Mouse (Mus musculus) embryonic facial prominence, embryonic 10.5 days (tissue): ENCODE data around the gene Enc1. TPM values are rescaled to one million over a fixed set of nuclear protein-coding genes. Genes with fewer than 3 reads are reported as not detected.

Experiments
- DNase-seq: peaks from one replicate; pipeline ENCODE4 v3.0.0-alpha.2; 2017; ENCODE audit warnings: low spot score
- H3K27ac ChIP-seq: fragments of 300-500 bp; sonication (generic); replicated peaks from 2 replicates; pipeline ENCODE4 v1.5.1; 2016; ENCODE audit warnings: mild to moderate bottlenecking
- H3K27me3 ChIP-seq: fragments of 300-500 bp; sonication (generic); replicated peaks from 2 replicates; pipeline ENCODE4 v1.6.1; 2016; ENCODE audit warnings: low read depth, mild to moderate bottlenecking; ENCODE audit not compliant: poor library complexity, severe bottlenecking
- H3K36me3 ChIP-seq: fragments of 300-500 bp; sonication (generic); replicated peaks from 2 replicates; pipeline ENCODE4 v1.6.1; 2016; ENCODE audit warnings: mild to moderate bottlenecking, moderate library complexity
- H3K4me1 ChIP-seq: fragments of 300-500 bp; sonication (generic); 2 replicates; pipeline ENCODE4 v1.6.1; 2016
- H3K4me3 ChIP-seq: fragments of 300-500 bp; sonication (generic); 2 replicates; pipeline ENCODE4 v1.5.1; 2016; ENCODE audit warnings: mild to moderate bottlenecking, moderate library complexity
- H3K9me3 ChIP-seq: fragments of 300-500 bp; sonication (generic); 2 replicates; pipeline ENCODE4 v1.6.1; 2016; ENCODE audit warnings: mild to moderate bottlenecking
- WGBS: fragments of 180-500 bp; shearing (Covaris S2); methylation state at CpG from one replicate; pipeline ENCODE4 v1.1.7; 2016; 5-methylcytosine and 5-hydroxymethylcytosine counted together
- polyA plus RNA-seq: library from polyadenylated mRNA; unstranded; fragments of >200 nt; fragmentation: Nextera tagmentation; extraction: Ambion mirVana; gene quantifications from 2 replicates; pipeline ENCODE4 v1.2.1, GENCODE M21; 2016

The Enc1 gene
- polyA plus RNA-seq, 1 experiment from 2014 or later, result 5.6 TPM

DNA sequence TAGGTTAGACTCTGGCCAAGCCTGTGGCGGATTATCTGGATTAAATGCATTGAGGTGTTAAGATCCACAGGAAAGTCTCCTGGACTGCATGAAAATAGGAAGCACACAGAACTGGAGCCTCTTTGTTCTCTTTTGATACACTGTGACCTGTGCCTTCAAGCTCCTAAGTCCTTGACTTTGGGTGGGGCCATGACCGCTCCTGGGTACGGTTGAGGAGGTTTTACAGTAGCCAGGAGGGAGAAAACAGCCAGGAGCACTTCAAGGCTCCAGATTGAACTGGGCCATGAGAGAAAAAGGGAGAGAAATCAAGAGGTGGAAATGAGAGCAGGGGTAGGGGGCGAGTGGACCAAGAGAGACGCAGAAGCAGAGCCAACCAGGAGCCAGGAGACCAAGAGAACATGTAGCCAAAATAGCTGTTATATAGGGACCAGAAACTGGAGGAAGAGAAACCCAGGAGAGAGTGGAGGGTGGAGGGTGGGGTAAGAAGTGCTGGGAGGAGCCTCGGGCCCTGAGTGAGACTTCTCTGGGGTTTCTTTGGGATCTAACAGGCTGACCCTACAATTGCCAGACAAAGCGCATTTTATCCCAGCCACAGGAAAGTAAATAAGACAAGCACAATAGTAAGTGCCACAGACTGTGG is 33.3 kb upstream of the Enc1 start:
- WGBS, result 84% methylated on average over 7 of the region's 7 CpGs
- DNase-seq, result no peak
- H3K36me3 ChIP-seq, result no peaks in the 10 kb centered on the region

DNA sequence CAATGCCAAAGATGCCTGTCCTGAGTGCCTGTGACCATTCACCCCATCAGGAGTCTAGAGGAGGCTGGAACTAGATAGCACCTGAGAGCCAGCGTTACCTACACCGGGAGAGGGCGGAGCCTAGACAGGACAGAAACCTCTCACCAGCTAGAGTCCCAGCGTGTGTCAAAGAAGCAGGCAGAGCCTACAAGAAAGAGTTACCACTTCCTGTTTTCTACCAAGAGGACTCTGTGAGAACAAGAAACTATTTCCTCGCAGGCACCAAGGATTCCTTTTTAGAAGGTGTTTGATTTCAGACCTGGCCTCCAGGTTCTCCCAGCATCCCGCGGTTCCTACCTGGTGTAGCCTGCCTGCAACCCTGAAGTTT is 32.8 kb upstream of the Enc1 start:
- H3K4me3 ChIP-seq, result no peak overlapping the region
- WGBS, result 57% methylated on average over 7 of the region's 7 CpGs
- DNase-seq, result no peak
- 0 out of 2 replicates have a peak, but pooled peaks cover 7% of the 10 kb centered on the region for H3K27me3 ChIP-seq
- H3K36me3 ChIP-seq, result no peaks in the 10 kb centered on the region
- H3K4me1 ChIP-seq, result peaks cover 18% of the 10 kb centered on the region
- peaks cover 5% of the 10 kb centered on the region; the same call in 1 of the 2 replicates for H3K9me3 ChIP-seq
- no peak overlapping the region for H3K27ac ChIP-seq

More for the DNA sequence above, 33.3 kb upstream of the Enc1 start:
- H3K4me3 ChIP-seq, result no peak overlapping the region
- no peak overlapping the region for H3K27ac ChIP-seq
- peaks cover 16% of the 10 kb centered on the region for H3K4me1 ChIP-seq
- H3K27me3 ChIP-seq, result 0 out of 2 replicates have a peak, but pooled peaks cover 7% of the 10 kb centered on the region
- peaks cover 5% of the 10 kb centered on the region; the same call in 1 of the 2 replicates for H3K9me3 ChIP-seq

- Histone ChIP-seq H3K36me3 (no peaks in the 10 kb centered on the region), H3K4me3 (no peak overlapping the region), H3K4me1 (peaks cover 18% of the 10 kb centered on the region), H3K27me3 (0 out of 2 replicates have a peak, but pooled peaks cover 8% of the 10 kb centered on the region), H3K9me3 (peaks cover 5% of the 10 kb centered on the region; the same call in 1 of the 2 replicates), H3K27ac (no peak overlapping the region)
- DNase-seq, result no peak
- 79% methylated on average over 3 of the region's 3 CpGs for WGBS
These were observed 32.4 kb upstream of the Enc1 start for GRCm38 (mm10) chr13:97208500-97209010.

- DNase-seq, result no peak
- no peaks in the 10 kb centered on the region for H3K36me3 ChIP-seq
- peaks cover 36% of the 10 kb centered on the region for H3K4me1 ChIP-seq
- 0 out of 2 replicates have a peak, but pooled peaks cover 4% of the 10 kb centered on the region for H3K27me3 ChIP-seq
- peak overlapping the region; percentile 72 for H3K27ac ChIP-seq
- 62% methylated on average over 3 of the region's 3 CpGs for WGBS
- H3K4me3 ChIP-seq, result no peak overlapping the region
- peaks cover 5% of the 10 kb centered on the region; the same call in 1 of the 2 replicates for H3K9me3 ChIP-seq
These were observed 26.2 kb upstream of the Enc1 start for GRCm38 (mm10) chr13:97214583-97215268.

DNA sequence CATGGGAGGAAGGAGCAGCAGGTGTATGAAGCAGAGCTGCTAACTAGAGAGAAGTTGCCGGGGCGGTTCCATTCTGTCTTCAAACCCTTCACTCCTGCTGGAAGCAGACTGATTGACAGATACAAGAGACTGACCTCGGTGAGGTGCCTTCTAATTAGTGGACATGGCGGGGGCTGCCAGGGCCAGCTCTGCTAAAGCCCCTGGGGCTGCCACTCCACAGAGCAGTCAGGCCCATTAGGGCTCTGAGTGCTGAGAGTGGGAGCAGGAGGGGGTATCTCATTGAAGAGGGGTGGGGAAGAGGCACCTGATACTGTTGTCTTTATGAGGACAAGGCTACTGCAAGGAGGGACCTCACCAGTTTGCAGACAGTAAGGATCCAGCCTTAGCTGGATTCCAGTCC is 25.3 kb upstream of the Enc1 start:
- H3K27ac ChIP-seq, result no peak overlapping the region
- peaks cover 36% of the 10 kb centered on the region for H3K4me1 ChIP-seq
- WGBS, result 21% methylated on average over 4 of the region's 4 CpGs
- no peak overlapping the region for H3K4me3 ChIP-seq
- 0 out of 2 replicates have a peak, but pooled peaks cover 4% of the 10 kb centered on the region for H3K27me3 ChIP-seq
- no peaks in the 10 kb centered on the region for H3K9me3 ChIP-seq
- peak; percentile 42 for DNase-seq
- no peaks in the 10 kb centered on the region for H3K36me3 ChIP-seq

- no peaks in the 10 kb centered on the region for H3K9me3 ChIP-seq
- DNase-seq, result no peak
- H3K4me3 ChIP-seq, result no peak overlapping the region
- peaks cover 36% of the 10 kb centered on the region for H3K4me1 ChIP-seq
- no peak overlapping the region for H3K27ac ChIP-seq
- H3K36me3 ChIP-seq, result no peaks in the 10 kb centered on the region
- 0 out of 2 replicates have a peak, but pooled peaks cover 4% of the 10 kb centered on the region for H3K27me3 ChIP-seq
- 80% methylated on average over 5 of the region's 5 CpGs for WGBS
These were observed 24.7 kb upstream of the Enc1 start for GRCm38 (mm10) chr13:97216196-97216595.

DNA sequence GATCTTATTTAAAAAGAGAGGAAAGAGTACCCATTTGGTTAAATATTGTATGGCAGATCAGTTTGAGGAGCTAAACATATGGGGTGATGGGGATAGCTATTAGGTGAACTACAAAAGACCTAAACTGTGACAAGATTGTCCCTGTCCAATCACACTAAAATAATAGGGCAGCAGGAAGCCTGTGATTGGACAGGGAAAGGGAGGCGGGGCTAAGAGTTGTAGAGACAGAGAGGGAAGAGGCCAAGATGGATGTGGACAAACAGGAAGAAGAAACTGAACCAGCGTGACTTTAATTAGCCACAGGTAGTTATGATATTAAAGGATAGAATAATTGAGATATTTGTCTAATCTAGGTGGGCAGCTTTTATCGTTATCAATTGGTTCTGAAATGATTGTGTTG is 20.9 kb upstream of the Enc1 start:
- WGBS, result 87% methylated on average over 3 of the region's 3 CpGs
- H3K36me3 ChIP-seq, result no peaks in the 10 kb centered on the region
- H3K4me3 ChIP-seq, result no peak overlapping the region
- no peaks in the 10 kb centered on the region for H3K9me3 ChIP-seq
- no peak for DNase-seq
- H3K27me3 ChIP-seq, result no peaks in the 10 kb centered on the region
- H3K27ac ChIP-seq, result no peak overlapping the region
- H3K4me1 ChIP-seq, result peaks cover 25% of the 10 kb centered on the region

DNA sequence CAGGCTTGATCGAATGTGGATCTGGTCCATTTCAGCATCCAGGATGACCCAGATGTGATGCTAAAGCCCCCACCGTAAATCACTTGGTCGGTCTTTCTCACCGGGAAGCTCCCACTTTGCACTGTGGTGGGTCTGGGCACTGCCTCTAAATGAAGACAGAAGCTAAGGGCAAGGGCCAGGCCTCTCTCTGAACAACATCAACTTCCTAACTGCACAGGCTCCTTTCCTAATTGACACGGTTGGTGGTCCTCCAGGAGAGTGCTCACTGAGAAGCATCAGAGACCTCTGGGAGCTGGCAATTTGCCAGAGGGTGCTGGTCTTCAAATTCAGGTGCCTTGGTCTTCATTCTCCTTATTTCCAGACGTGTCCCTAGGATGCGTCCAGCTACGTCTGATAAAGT is 17.0 kb upstream of the Enc1 start:
- no peaks in the 10 kb centered on the region for H3K27me3 ChIP-seq
- 89% methylated on average over 8 of the region's 8 CpGs for WGBS
- H3K36me3 ChIP-seq, result no peaks in the 10 kb centered on the region
- H3K4me3 ChIP-seq, result no peak overlapping the region
- no peak for DNase-seq
- H3K9me3 ChIP-seq, result peaks cover 9% of the 10 kb centered on the region; the same call in 1 of the 2 replicates
- no peak overlapping the region for H3K27ac ChIP-seq
- peaks cover 16% of the 10 kb centered on the region for H3K4me1 ChIP-seq

GRCm38 (mm10) chr13:97224341-97224982 is 16.4 kb upstream of the Enc1 start:
- no peak overlapping the region for H3K4me3 ChIP-seq
- H3K27me3 ChIP-seq, result no peaks in the 10 kb centered on the region
- no peaks in the 10 kb centered on the region for H3K36me3 ChIP-seq
- H3K4me1 ChIP-seq, result peaks cover 16% of the 10 kb centered on the region
- WGBS, result 78% methylated on average over 10 of the region's 10 CpGs
- DNase-seq, result no peak
- no peak overlapping the region for H3K27ac ChIP-seq
- H3K9me3 ChIP-seq, result peaks cover 9% of the 10 kb centered on the region; the same call in 1 of the 2 replicates

GRCm38 (mm10) chr13:97225130-97225529 is 15.8 kb upstream of the Enc1 start:
- Histone ChIP-seq H3K4me1 (peaks cover 16% of the 10 kb centered on the region), H3K4me3 (no peak overlapping the region), H3K27me3 (no peaks in the 10 kb centered on the region), H3K27ac (no peak overlapping the region), H3K36me3 (no peaks in the 10 kb centered on the region), H3K9me3 (peaks cover 9% of the 10 kb centered on the region; the same call in 1 of the 2 replicates)
- no peak for DNase-seq
- WGBS, result 75% methylated on average over 17 of the region's 17 CpGs

GRCm38 (mm10) chr13:97227795-97228194 is 13.1 kb upstream of the Enc1 start:
- DNase-seq, result no peak
- no peak overlapping the region for H3K27ac ChIP-seq
- no peak overlapping the region for H3K4me3 ChIP-seq
- peaks cover 9% of the 10 kb centered on the region; the same call in 1 of the 2 replicates for H3K9me3 ChIP-seq
- no peaks in the 10 kb centered on the region for H3K27me3 ChIP-seq
- WGBS, result 86% methylated on average over 3 of the region's 3 CpGs
- H3K4me1 ChIP-seq, result peaks cover 16% of the 10 kb centered on the region
- no peaks in the 10 kb centered on the region for H3K36me3 ChIP-seq

DNA sequence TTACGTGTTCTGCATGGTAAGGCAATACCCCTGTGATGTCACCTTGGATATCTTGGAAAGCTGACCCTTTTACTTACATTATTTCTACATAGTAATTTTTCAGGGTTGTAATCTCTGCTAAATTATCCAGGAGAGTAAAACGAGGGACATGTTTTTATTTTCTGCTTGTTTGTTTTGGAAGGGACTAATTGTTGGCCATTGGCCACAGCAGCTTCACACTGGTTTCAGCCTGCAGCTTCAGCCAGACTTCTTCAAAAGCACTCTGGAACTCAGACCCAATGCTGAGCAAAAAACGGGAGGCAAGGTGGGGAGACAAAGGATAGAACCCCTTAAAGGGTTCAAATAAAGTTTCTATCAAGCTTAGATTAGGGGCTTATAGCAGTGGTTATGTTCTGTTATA is 10.8 kb upstream of the Enc1 start:
- no peaks in the 10 kb centered on the region for H3K27me3 ChIP-seq
- WGBS, result 80% methylated on average over 3 of the region's 3 CpGs
- no peak overlapping the region for H3K27ac ChIP-seq
- no peaks in the 10 kb centered on the region for H3K36me3 ChIP-seq
- H3K4me1 ChIP-seq, result peaks cover 11% of the 10 kb centered on the region
- H3K9me3 ChIP-seq, result peaks cover 9% of the 10 kb centered on the region; the same call in 1 of the 2 replicates
- H3K4me3 ChIP-seq, result no peak overlapping the region
- no peak for DNase-seq
